Mouse (Mus musculus) liver, embryonic 14.5 days (tissue): Measurements from ENCODE around the gene Mllt3. TPM values are rescaled to one million over a fixed set of nuclear protein-coding genes. Genes with fewer than 3 reads are reported as not detected.

Experiments
- ATAC-seq: fragments of 200-750 bp; cut with Nextera tagmentation; 2 replicates; pipeline ENCODE4 v1.8.0; 2017; ENCODE audit warnings: moderate number of reproducible peaks, mild to moderate bottlenecking, moderate library complexity; ENCODE audit not compliant: insufficient read depth
- DNase-seq, 3 experiments: peaks; one replicate each; pipeline ENCODE4 v3.0.0-alpha.2; 2012 to 2013; ENCODE audit warnings: low read depth in 3 of 3, low spot score in 3 of 3
- H3K27ac ChIP-seq: fragments of 300-500 bp; sonication (generic); 2 replicates; pipeline ENCODE4 v1.5.1; 2014; ENCODE audit warnings: moderate library complexity, mild to moderate bottlenecking, control low read depth, inconsistent platforms
- H3K27me3 ChIP-seq: fragments of 300-500 bp; sonication (generic); 2 replicates; pipeline ENCODE4 v1.6.1; 2014; ENCODE audit warnings: mild to moderate bottlenecking, low read length, moderate library complexity; ENCODE audit not compliant: control insufficient read depth, insufficient read depth
- H3K36me3 ChIP-seq: fragments of 300-500 bp; sonication (generic); replicated peaks from 2 replicates; pipeline ENCODE4 v1.6.1; 2014; ENCODE audit warnings: low read depth; ENCODE audit not compliant: control insufficient read depth, insufficient read depth
- H3K4me1 ChIP-seq, 2 experiments: fragments of 200-500 bp in 1 of 2; fragments of 300-500 bp in 1 of 2; sonication (generic) in 1 of 2; replicated peaks; 2 replicates each; pipeline ENCODE4 v1.6.1; 2012 to 2014; ENCODE audit warnings: antibody characterized with exemption in 1 of 2, inconsistent platforms in 1 of 2, low read length in 1 of 2; ENCODE audit not compliant: control insufficient read depth in 2 of 2, insufficient read depth in 2 of 2
- H3K4me2 ChIP-seq: fragments of 300-500 bp; sonication (generic); 2 replicates; pipeline ENCODE4 v1.6.1; 2014; ENCODE audit warnings: low read depth, mild to moderate bottlenecking, control low read depth, moderate library complexity
- H3K4me3 ChIP-seq, 2 experiments: fragments of 200-500 bp in 1 of 2; fragments of 300-500 bp in 1 of 2; sonication (generic) in 1 of 2; 2 replicates each; pipeline ENCODE4 v1.5.1; 2012 to 2014; ENCODE audit warnings: low read depth in 2 of 2, low read length in 2 of 2, mild to moderate bottlenecking in 2 of 2, control low read depth in 1 of 2, inconsistent platforms in 1 of 2, moderate library complexity in 1 of 2; ENCODE audit not compliant: insufficient read depth in 1 of 2
- H3K9ac ChIP-seq: fragments of 300-500 bp; sonication (generic); replicated peaks from 2 replicates; pipeline ENCODE4 v1.6.1; 2014; ENCODE audit warnings: mild to moderate bottlenecking, control low read depth, moderate library complexity
- H3K9me3 ChIP-seq: fragments of 300-500 bp; sonication (generic); 2 replicates; pipeline ENCODE4 v1.6.1; 2016; ENCODE audit warnings: low read length, mixed read lengths; ENCODE audit not compliant: control insufficient read depth
- CTCF ChIP-seq: IDR thresholded peaks from 2 replicates; pipeline ENCODE4 v1.5.1; 2016; ENCODE audit warnings: antibody characterized with exemption, low read depth, control low read depth
- EP300 ChIP-seq: IDR thresholded peaks from 2 replicates; pipeline ENCODE4 v1.6.1; 2016; ENCODE audit warnings: antibody characterized with exemption, low read depth
- WGBS: fragments of 180-500 bp; shearing (Covaris S2); extraction: QIAGEN DNeasy Blood & Tissue Kit; methylation state at CpG from one replicate; pipeline ENCODE4 v1.1.7; 2014; ENCODE audit not compliant: insufficient replicate concordance; 5-methylcytosine and 5-hydroxymethylcytosine counted together
- polyA plus RNA-seq, 2 experiments: library from polyadenylated mRNA; depleted of rRNA in 1 of 2; stranded (reverse) in 1 of 2; unstranded in 1 of 2; fragments of >200 nt; fragmentation: Nextera tagmentation in 1 of 2; extraction: Ambion mirVana in 1 of 2; gene quantifications; 2 replicates each; pipeline versions ENCODE4 v1.2.1 to v1.2.3; 2012 to 2014

Mllt3 gene
- polyA plus RNA-seq, 2 experiments, result 52.8 to 87.7 TPM

DNA sequence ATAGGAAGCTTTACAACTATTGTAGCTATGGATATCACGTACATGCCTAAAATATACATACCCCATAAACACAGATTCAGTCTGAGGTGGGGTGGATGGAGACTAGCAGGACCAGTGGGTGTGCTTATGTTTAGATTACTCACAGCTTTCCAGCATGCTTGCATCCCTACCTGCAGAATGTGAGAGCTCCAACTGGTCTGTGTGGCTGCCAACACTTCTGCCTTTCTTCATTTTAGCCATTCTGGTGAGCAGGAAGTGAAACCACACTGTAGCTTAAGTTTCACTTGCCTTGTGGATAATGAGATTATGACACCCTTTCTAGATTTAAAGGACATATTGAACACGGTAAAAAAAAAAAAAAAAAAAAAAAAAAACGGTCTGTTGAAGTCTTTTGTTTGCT lies 88.8 kb downstream of the Mllt3 start:
- Histone ChIP-seq H3K4me3 (no peak overlapping the region), H3K27me3 (no peaks in the 10 kb centered on the region), H3K9me3 (no peaks in the 10 kb centered on the region), H3K4me2 (no peak overlapping the region), H3K36me3 (no peaks in the 10 kb centered on the region), H3K4me1 (no peaks in the 10 kb centered on the region), H3K9ac (no peak overlapping the region), H3K27ac (no peak overlapping the region)
- 50% methylated on average over 3 of the region's 3 CpGs for WGBS
- ATAC-seq, result no peak
- no peak for TF ChIP-seq CTCF
- no peak for TF ChIP-seq EP300
- DNase-seq, result no peak

DNA sequence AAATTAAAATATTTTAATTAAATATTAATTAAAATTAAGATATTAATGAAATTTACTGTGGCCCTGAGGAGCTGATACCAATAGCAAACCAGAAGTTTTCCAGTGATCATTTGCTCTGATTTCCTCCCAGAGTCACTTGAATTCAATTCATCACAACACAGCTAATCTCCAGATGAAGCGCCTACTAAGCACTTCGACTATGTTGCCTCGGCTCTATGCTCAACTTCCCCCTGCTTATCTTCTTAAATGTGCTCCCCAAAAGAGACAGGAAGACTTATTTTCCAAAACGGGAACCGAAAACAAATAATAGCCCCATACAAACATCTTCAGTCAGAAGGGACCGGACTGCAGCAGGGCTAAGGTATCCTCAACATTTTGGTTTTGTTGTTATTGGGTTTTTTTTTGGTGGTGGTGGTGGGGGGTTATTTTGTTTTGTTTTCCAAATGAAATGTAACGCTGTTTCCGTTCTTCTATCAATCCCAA lies 90.2 kb downstream of the Mllt3 start:
- no peaks in the 10 kb centered on the region for H3K27me3 ChIP-seq
- no peak overlapping the region for H3K9ac ChIP-seq
- no peak overlapping the region for H3K4me2 ChIP-seq
- no peak for TF ChIP-seq EP300
- no peak for TF ChIP-seq CTCF
- no peaks in the 10 kb centered on the region for H3K36me3 ChIP-seq
- WGBS, result 60% methylated on average over 8 of the region's 8 CpGs
- H3K9me3 ChIP-seq, result no peaks in the 10 kb centered on the region
- no peak for DNase-seq
- H3K4me1 ChIP-seq, result no peaks in the 10 kb centered on the region
- H3K4me3 ChIP-seq, result no peak overlapping the region
- ATAC-seq, result no peak
- H3K27ac ChIP-seq, result no peak overlapping the region

DNA sequence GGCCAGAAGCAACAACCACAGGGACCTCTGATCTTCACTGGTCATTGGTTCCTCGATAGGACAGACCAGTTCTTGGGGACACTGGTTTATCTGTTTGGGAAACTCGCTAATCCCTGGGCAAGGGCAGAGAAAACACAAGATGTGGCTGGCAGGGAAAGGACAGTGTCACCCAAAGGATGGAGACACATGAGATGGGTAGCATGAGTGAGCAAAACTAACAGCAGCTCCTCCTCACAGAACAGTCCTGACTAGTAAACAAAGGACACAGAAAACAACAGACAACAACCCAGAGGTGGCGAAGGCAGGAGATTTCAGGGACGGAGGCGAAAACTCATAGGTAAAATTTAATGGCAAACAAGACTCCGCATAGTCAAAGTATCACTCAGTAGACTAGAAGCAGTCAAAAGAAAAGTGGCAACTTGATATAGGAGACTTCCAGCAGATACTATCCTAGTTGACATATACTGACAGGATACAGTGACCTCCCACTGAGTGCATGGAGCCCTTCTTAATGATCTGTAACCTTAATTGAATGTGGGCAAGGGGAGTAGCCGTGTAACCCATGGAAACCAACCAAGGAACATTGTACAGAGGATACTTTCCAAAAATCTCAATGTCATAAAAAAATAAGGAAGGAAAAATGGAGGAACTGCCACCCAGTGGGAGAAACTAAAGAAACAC lies 93.5 kb downstream of the Mllt3 start:
- WGBS, result 77% methylated on average over 7 of the region's 7 CpGs
- no peaks in the 10 kb centered on the region for H3K27me3 ChIP-seq
- TF ChIP-seq EP300 (no peak), CTCF (no peak)
- peaks cover 0 to 3% of the 10 kb centered on the region in 2 experiments; a peak in 1 of 4 replicates for H3K4me1 ChIP-seq
- no peaks in the 10 kb centered on the region for H3K9me3 ChIP-seq
- H3K4me3 ChIP-seq, result no peak overlapping the region
- ATAC-seq, result no peak
- H3K9ac ChIP-seq, result no peak overlapping the region
- DNase-seq, result no peak
- no peak overlapping the region for H3K4me2 ChIP-seq
- no peaks in the 10 kb centered on the region for H3K36me3 ChIP-seq
- no peak overlapping the region for H3K27ac ChIP-seq

DNA sequence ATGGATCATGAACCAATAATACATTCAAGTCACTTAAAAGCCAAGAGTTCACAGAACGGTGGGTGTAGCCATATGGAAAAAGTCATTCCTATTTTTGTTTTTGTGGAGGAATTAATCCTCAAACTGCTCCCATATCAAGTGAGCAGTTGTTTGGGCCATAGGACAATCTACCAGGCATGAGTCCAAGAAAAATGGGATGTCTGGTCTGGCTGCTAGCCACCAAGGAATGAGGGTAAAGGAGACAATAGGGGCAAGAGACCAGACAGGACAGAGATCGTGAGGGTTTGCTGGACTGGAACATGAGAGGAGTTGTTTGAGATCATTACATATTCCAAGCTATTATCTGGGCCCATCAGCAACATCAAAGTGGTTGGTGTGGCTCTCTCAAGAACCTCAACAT lies 96.8 kb downstream of the Mllt3 start:
- no peak for ATAC-seq
- TF ChIP-seq EP300 (no peak), CTCF (no peak)
- Histone ChIP-seq H3K4me3 (no peak overlapping the region), H3K36me3 (no peaks in the 10 kb centered on the region), H3K27ac (no peak overlapping the region), H3K9me3 (no peaks in the 10 kb centered on the region), H3K9ac (no peak overlapping the region), H3K4me2 (no peak overlapping the region), H3K27me3 (no peaks in the 10 kb centered on the region), H3K4me1 (peaks cover 3 to 9% of the 10 kb centered on the region in 2 experiments; a peak in 3 of 4 replicates)
- WGBS, result 73% methylated on average over 2 of the region's 2 CpGs
- no peak for DNase-seq

DNA sequence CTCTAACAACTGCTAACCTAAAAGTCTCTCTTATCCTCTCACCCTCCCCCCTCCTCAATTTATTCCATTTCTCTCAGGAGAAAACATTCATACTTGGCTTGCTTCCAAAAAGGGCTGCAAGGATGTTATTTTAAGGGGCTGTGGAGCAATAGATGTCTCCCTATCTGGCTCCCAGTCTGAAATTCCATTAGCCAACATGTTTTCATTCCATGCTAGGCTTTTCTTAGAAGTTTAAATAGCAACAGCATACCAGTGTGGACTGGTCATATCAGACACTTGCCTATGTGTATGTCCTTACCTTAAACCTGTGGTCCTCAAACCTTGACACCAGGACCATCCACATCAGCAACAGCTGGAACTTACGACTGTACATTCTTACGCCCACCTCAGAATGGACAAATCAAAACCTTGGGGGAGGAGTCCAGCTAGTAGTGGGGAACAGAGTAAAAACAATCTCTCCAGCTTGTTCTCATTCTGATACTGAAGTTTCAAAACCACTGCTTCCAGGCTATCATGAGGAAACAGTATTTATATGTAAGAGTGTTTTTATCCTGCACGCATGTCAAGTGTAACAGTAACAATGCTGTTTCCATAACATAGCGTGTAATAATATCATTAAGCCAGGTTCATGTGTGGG lies 99.3 kb downstream of the Mllt3 start:
- no peak overlapping the region for H3K4me2 ChIP-seq
- WGBS, result 70% methylated on average over 4 of the region's 4 CpGs
- TF ChIP-seq EP300, result no peak
- no peak for TF ChIP-seq CTCF

More for the DNA sequence above, 99.3 kb downstream of the Mllt3 start:
- no peaks in the 10 kb centered on the region for H3K36me3 ChIP-seq
- H3K27ac ChIP-seq, result no peak overlapping the region
- no peaks in the 10 kb centered on the region for H3K27me3 ChIP-seq
- ATAC-seq (no peak), DNase-seq (no peak)
- no peak overlapping the region for H3K4me3 ChIP-seq
- H3K9me3 ChIP-seq, result no peaks in the 10 kb centered on the region
- H3K4me1 ChIP-seq, result peaks cover 20 to 23% of the 10 kb centered on the region in 2 experiments
- no peak overlapping the region for H3K9ac ChIP-seq
